ENCODE assay signal across 8 mouse cellular contexts in genomic region chr1:167000529-167001173, GRCm38 (mm10). TPM values are rescaled to one million over a fixed set of nuclear protein-coding genes. Genes with fewer than 3 reads are reported as not detected.
DNase-seq lines count a peak whose midpoint lies in the region; ATAC-seq and TF ChIP-seq lines count a peak whose summit lies in the region.

No protein-coding gene starts in this region.

- H3K9ac ChIP-seq in heart, embryonic 14.5 days (ENCODE audit: low read length): peak overlapping the region; percentile 83
- H3K9ac ChIP-seq in liver, embryonic 15.5 days: peak overlapping the region; percentile 32; the same call in 1 of the 2 replicates
- peak overlapping the region; percentile 90 for H3K9ac ChIP-seq in neural tube, embryonic 12.5 days

- DNase-seq in 3134 (ENCODE audit: extremely low read depth, insufficient read length, low spot score): peak; percentile 6
- DNase-seq in brain, adult 2 months (ENCODE audit: low read depth, low spot score): peak; percentile 84
- DNase-seq in forebrain, embryonic 10.5 days (ENCODE audit: extremely low spot score, low spot score): peak; percentile 78
- peak; percentile 83 for DNase-seq in kidney, postnatal 14 days

- H3K27ac ChIP-seq in forebrain, embryonic 10.5 days: peak overlapping the region; percentile 92
- peak overlapping the region in 1 of 2 experiments; percentile 42; a peak in 1 of 4 replicates for H3K27ac ChIP-seq in heart, embryonic 14.5 days (replicated peaks in 1 of 2; ENCODE audit: control insufficient read depth in 1 of 2, insufficient read depth in 1 of 2, low read depth in 2 of 2, low read length in 2 of 2)
- H3K27ac ChIP-seq in liver, embryonic 15.5 days (replicated peaks): no peak overlapping the region
- H3K27ac ChIP-seq in neural tube, embryonic 12.5 days: peak overlapping the region; percentile 90
- H3K27ac ChIP-seq in testis, adult 2 months (ENCODE audit: control insufficient read depth, insufficient read depth, low read depth, low read length): no peak overlapping the region

- ATAC-seq in heart, embryonic 14.5 days (ENCODE audit: insufficient number of reproducible peaks, insufficient read depth, low FRiP score, low read depth): peak; percentile 65
- peak; percentile 67 for ATAC-seq in liver, embryonic 15.5 days (ENCODE audit: insufficient read depth)
- ATAC-seq in neural tube, embryonic 12.5 days (ENCODE audit: low FRiP score, low read depth): peak; percentile 78

- H3K36me3 ChIP-seq in forebrain, embryonic 10.5 days (replicated peaks): no peaks in the 10 kb centered on the region
- H3K36me3 ChIP-seq in heart, embryonic 14.5 days (ENCODE audit: control insufficient read depth, insufficient read depth, low read length): no peaks in the 10 kb centered on the region
- H3K36me3 ChIP-seq in liver, embryonic 15.5 days (replicated peaks): no peaks in the 10 kb centered on the region
- H3K36me3 ChIP-seq in neural tube, embryonic 12.5 days: no peaks in the 10 kb centered on the region
- no peaks in the 10 kb centered on the region for H3K36me3 ChIP-seq in testis, adult 2 months (ENCODE audit: control insufficient read depth, insufficient read depth, low read length)

- no peaks in the 10 kb centered on the region for H3K9me3 ChIP-seq in forebrain, embryonic 10.5 days
- H3K9me3 ChIP-seq in heart, embryonic 14.5 days (ENCODE audit: control insufficient read depth, low read length): no peaks in the 10 kb centered on the region
- H3K9me3 ChIP-seq in liver, embryonic 15.5 days (replicated peaks): no peaks in the 10 kb centered on the region
- no peaks in the 10 kb centered on the region for H3K9me3 ChIP-seq in neural tube, embryonic 12.5 days

- H3K4me1 ChIP-seq in forebrain, embryonic 10.5 days: peaks cover 24% of the 10 kb centered on the region
- peaks cover 4 to 16% of the 10 kb centered on the region in 2 experiments; a peak in 3 of 4 replicates for H3K4me1 ChIP-seq in heart, embryonic 14.5 days (ENCODE audit: control insufficient read depth in 2 of 2, insufficient read depth in 2 of 2, low read length in 2 of 2)
- H3K4me1 ChIP-seq in liver, embryonic 15.5 days (replicated peaks): peaks cover 3% of the 10 kb centered on the region; the same call in 1 of the 2 replicates
- peaks cover 24% of the 10 kb centered on the region; the same call in 1 of the 2 replicates for H3K4me1 ChIP-seq in neural tube, embryonic 12.5 days
- peaks cover 5% of the 10 kb centered on the region for H3K4me1 ChIP-seq in testis, adult 2 months (ENCODE audit: control insufficient read depth, insufficient read depth, low read length)

- H3K27me3 ChIP-seq in forebrain, embryonic 10.5 days (ENCODE audit: poor library complexity, severe bottlenecking): peaks cover 42% of the 10 kb centered on the region
- peaks cover 46% of the 10 kb centered on the region for H3K27me3 ChIP-seq in heart, embryonic 14.5 days (ENCODE audit: control insufficient read depth, insufficient read depth, low read length)
- H3K27me3 ChIP-seq in liver, embryonic 15.5 days: peaks cover 54% of the 10 kb centered on the region
- peaks cover 15% of the 10 kb centered on the region for H3K27me3 ChIP-seq in neural tube, embryonic 12.5 days (replicated peaks)
- H3K27me3 ChIP-seq in testis, adult 2 months (ENCODE audit: control insufficient read depth, insufficient read depth, low read length): no peaks in the 10 kb centered on the region

- under 1% methylated on average over 53 of the region's 76 CpGs for WGBS in forebrain, embryonic 10.5 days
- 1% methylated on average over 40 of the region's 76 CpGs for WGBS in heart, embryonic 14.5 days
- WGBS in liver, embryonic 15.5 days (ENCODE audit: insufficient replicate concordance): under 1% methylated on average over 71 of the region's 76 CpGs
- under 1% methylated on average over 39 of the region's 76 CpGs for WGBS in neural tube, embryonic 12.5 days

- TF ChIP-seq CTCF in testis, adult 2 months (IDR thresholded peaks at IDR 0.05; ENCODE audit: control insufficient read depth, insufficient read depth, insufficient replicate concordance, low read depth, low read length): no peak

- peak overlapping the region; percentile 91 for H3K4me2 ChIP-seq in heart, embryonic 14.5 days (ENCODE audit: low read length)
- H3K4me2 ChIP-seq in liver, embryonic 15.5 days: peak overlapping the region; percentile 76
- peak overlapping the region; percentile 84 for H3K4me2 ChIP-seq in neural tube, embryonic 12.5 days (replicated peaks)

- H3K4me3 ChIP-seq in forebrain, embryonic 10.5 days: peak overlapping the region; percentile 87
- H3K4me3 ChIP-seq in heart, embryonic 14.5 days (ENCODE audit: control insufficient read depth in 1 of 2, insufficient read depth in 1 of 2, low read depth in 1 of 2, low read length in 2 of 2): peak overlapping the region; percentile 79 to 81
- H3K4me3 ChIP-seq in liver, embryonic 15.5 days (replicated peaks): peak overlapping the region; percentile 62
- H3K4me3 ChIP-seq in neural tube, embryonic 12.5 days: peak overlapping the region; percentile 91
- peak overlapping the region; percentile 75 for H3K4me3 ChIP-seq in testis, adult 2 months (ENCODE audit: control insufficient read depth, low read depth, low read length)

- TF ChIP-seq POLR2A in testis, adult 2 months (IDR thresholded peaks at IDR 0.05; ENCODE audit: control insufficient read depth, low read depth, low read length): no peak

RNA-seq across cellular contexts. Expression of gene Fam78b, which starts 0.6 kb away (rescaled TPM):
- 0.53 and 0.62 TPM in 2 replicates for polyA plus RNA-seq in forebrain, embryonic 10.5 days (2016; fragmentation: Nextera tagmentation; extraction: Ambion mirVana)
- 1.3 and 1.4 TPM in 2 replicates for polyA plus RNA-seq in heart, embryonic 14.5 days (2014; fragmentation: Nextera tagmentation; extraction: Ambion mirVana)
- polyA plus RNA-seq in liver, embryonic 15.5 days (2015; fragmentation: Nextera tagmentation; extraction: Ambion mirVana): 0.06 and 0.08 TPM in 2 replicates
- 13.7 and 17.4 TPM in 2 replicates for polyA plus RNA-seq in neural tube, embryonic 12.5 days (2016; fragmentation: Nextera tagmentation; extraction: Ambion mirVana)
- 0.17 and 0.49 TPM in 2 replicates for polyA plus RNA-seq in testis, adult 2 months (2012; rRNA removed)

Comparison
In these comparisons a context has a peak if more than half of its experiments do, and no peak if none do; other contexts are left out.
1. DNase-seq: peak in every context shown above with its lines; median percentile 84 in brain, adult 2 months; 83 in kidney, postnatal 14 days; 78 in forebrain, embryonic 10.5 days; 6 in 3134.
2. H3K27ac ChIP-seq: peak in forebrain, embryonic 10.5 days (single experiment) and neural tube, embryonic 12.5 days (single experiment); none in liver, embryonic 15.5 days (single experiment) and testis, adult 2 months (single experiment).
3. H3K9ac ChIP-seq: peak in every context shown above with its lines; median percentile 90 in neural tube, embryonic 12.5 days; 83 in heart, embryonic 14.5 days; 32 in liver, embryonic 15.5 days.
4. Peak in every context shown above with its lines, with median percentiles within 50 percentile points of each other: H3K4me3 ChIP-seq, ATAC-seq and H3K4me2 ChIP-seq.